Mouse (Mus musculus) thymus, postnatal 4 days (tissue): Measurements from ENCODE around the gene Bace2.
A peak's percentile ranks its signal among the peaks of the same experiment; 100 is the strongest.

Experiments
- DNase-seq: peaks from one replicate; pipeline ENCODE4 v3.0.0; 2021

The Bace2 gene

DNA sequence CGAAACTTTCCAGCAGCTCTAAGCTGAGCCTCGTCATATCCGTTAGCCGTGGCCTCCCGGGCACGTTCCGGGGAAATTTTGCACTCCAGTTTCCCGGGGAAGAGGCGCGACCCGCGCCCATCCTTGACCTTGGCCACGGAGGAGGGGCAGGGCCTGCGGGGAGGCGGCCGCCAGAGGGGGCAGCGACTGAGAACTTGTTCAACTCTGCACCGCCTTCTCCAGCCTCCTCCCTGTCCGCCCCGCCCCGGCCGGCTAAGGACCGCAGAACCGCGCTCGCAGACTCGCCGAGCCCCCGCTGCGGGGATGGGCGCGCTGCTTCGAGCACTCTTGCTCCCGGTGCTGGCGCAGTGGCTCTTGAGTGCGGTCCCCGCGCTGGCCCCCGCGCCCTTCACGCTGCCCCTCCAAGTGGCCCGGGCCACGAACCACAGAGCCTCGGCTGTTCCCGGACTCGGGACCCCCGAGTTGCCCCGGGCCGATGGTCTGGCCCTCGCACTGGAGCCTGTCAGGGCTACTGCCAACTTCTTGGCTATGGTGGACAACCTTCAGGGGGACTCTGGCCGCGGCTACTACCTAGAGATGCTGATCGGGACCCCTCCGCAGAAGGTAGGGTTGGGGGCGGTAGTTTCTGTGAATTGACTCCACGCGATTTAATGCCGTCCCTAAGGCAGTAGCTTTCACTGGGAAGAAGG is at the start of gene Bace2:
Gene Bace2, plus strand, starts transcription at position 244 of the 689 bp plus-strand sequence.
- DNase-seq, result peak; percentile 55

DNA sequence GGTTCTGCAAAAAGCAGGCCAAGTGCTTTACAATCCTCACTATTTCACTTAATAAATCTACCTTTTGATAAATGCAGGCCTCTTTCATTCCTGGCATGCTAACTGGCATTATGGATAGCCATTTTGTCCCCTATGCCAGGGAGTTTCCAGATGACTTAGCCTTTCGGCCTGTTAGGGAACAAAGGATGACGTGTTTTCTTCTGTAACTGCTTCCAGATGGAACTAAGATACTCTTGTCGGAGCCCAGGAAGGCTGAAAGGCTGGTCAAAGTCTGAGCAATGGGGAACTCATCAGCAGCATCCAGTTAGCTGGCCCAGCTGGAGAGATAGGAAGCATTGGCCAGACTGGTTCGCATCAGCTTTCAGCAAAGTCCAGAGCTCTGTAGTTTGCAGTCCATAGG is 48.9 kb upstream of the Bace2 start:
- DNase-seq, result no peak

DNA sequence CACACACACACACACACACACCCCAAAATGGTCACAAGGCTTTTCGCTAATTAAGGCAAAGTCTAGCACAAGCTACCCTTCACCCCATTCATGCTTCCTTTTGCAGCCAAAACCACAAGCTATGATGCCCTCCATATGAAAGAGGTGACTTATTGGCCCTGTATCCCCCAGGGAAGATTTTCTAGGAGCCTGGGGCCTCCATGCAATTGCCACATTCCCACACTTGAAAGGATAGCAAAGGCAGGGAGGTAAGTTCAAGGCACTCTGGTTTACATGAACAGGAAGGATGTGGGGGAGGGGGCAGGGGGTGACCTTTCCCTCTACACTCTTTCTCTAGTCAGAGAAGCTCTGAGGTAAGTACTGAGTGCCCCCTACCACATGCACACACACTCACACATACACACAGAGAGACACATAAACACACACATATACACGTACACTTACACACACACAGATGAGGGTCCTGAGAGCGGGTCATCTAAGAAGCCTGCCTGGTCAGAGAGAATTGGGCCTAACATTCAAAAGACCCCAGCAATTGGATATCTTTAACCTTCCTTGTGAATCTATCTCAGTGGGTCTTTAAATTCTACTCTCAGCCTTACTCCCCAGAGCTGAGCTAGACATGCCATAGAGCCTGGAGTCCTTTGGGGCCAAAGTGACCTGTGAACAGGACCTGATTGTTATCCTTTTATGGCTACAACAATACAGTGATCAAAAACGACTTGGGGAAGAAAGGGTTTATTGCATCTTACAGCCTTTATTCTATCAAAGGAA is 46.6 kb upstream of the Bace2 start:
- peak; percentile 30 for DNase-seq

DNA sequence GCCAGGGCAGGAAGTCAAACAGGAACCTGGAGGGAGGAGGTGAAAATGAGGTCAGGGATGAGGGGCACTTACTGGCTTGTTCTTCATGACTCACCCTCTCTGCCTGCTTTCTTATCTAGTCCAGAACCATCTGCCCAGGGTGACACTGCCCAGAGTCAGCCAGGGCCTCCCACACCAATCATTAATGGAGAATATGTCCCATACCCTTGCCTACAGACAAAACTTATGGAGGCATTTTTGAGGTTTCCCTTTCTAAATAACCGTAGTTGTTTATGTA is 46.0 kb upstream of the Bace2 start:
- DNase-seq, result no peak

DNA sequence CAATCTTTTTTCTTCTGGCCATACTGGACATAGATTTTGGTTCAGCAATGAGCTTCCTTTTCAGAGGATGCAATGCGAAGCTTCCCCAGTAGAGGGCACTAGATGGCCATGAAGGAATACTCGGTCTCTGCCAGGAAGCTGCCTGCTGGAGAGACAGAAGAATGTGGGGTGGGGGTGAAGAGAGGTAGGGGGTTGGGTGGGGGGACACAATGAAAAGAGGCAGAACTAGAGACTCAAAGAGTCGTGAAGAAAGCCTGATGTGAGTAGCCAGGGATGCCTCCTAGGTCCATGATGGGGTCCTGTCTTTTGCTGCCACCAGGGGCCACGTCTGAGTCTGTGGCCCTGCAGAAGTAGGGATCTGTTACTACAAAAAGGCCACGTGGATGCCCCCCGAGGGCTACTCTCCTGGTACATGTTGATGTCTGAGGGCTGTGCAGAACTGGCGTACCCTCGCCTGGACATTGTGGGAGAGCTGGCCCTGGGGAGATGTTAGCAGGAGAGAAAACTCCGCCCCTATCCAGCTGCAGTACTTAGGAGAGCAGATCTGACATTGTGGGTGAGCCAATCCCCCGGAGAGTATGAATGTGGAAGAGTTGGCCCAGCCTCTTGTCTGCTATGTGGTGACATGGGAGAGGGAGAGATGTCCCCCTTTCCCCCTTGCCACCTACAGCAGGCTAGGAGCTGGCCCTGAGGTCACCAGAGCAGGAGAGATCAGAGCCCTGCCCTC is 43.4 kb upstream of the Bace2 start:
- DNase-seq, result peak; percentile 84

DNA sequence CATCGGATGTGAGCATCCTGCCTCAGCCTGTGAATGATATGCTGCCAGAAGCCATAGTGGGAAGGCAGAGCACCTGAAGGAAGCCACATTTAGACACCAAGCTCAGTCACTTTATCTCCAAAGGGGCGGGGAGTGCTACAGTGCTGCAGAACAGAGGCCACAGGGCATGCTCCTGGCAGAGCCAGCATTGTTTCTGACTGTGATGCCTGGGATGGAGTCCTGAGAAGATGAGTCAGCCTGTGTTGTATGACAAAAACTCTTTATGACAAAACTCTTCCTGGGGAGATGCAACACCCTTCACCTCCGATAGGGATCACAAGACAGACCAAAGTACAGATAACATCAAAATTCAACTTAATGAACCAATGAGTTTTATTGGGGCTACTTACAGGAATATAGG is 35.0 kb upstream of the Bace2 start:
- DNase-seq, result no peak

DNA sequence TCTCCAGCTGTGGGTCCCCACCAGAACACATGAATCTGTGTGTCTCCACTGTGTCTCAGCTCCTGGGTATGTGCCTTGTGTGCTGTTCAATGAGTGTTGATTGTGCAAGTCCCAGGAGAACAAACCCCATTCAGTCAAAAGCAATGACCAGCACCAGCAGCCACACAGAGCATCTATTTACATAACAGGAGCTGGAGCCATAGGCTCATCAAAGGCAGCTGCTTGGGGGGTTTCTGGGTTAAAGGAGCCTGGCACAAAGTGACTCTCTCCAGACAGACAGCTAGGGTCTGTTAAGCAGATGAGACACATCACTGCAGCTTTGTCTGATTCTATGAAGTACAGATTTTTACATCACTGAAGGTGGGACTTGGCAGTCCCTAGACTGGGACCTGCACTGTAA is 33.9 kb upstream of the Bace2 start:
- no peak for DNase-seq

DNA sequence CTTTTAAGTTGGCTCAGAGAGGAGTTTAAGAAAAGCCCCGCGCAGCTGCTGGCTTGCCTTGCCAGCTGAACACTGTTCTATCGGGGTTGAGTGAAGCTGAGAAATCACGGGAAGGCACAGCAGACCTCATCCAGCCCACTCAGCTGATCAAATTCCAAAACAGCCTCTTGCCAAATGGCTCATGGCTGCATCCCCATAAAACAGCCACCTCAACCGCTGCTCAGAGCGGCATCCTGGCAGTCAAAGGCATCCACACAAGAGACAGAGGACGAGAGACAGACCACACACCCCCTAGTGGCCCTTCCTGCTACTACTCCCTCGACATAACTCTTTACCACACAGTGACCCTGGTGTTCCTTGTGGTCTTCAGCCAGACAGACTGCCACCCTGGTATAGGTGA is 30.6 kb upstream of the Bace2 start:
- DNase-seq, result peak; percentile 65

DNA sequence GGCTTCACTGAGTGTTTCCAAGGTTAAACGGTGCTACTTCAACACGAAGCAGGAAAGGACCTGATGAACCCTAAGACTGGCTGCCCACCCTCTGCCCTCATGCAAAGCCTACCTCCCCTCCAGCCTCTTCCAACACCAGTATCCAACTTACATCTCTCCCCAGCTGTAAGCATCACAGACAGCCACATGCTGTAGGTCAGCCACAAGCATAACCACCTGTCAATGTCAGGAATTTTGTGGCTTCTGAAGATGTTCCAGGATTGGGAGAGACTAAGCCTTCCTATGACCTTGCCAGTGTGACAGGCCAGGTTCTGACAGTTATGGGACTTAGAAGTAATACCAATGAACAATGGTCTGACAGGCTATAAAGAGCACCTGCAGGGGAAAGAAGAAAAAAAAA is 27.9 kb upstream of the Bace2 start:
- no peak for DNase-seq

DNA sequence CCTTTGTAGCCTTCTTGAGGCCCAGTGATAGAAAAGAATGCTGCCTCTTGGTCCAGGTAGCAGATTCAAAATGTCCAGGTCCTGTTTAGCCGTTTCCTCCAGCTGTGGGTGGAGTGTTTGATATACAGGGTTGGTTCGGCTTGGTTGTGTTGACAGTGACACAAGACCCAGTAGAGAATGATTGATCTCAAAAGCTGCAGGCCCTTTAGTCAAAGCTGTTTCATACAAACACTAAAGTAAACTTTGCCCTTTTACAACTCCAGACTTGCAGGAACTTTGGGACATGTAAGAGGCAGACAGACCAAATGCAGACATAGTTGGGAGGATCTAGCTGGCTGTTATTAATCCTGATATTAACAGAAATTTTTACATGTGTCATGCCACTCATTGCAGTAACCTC is 3.5 kb upstream of the Bace2 start:
- no peak for DNase-seq

DNA sequence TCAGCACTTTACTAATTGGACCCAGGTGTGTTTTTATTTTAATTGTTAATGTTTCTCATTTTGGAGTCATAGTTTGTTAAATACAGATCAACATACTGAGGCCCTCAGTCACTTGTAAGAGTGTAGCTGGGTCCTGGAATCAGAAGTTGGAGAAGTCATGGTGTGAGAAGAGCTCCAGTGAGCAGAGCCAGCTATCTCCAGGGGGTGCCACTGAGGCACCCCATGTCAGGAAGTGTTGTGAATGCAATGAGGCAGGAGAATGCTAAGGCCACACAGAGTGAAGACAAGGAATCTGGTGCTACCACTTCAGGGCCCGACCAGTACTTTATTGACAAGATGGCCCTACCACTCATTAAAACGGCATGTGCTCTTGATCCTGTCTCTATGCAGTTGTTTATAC is 1.9 kb upstream of the Bace2 start:
- DNase-seq, result no peak

DNA sequence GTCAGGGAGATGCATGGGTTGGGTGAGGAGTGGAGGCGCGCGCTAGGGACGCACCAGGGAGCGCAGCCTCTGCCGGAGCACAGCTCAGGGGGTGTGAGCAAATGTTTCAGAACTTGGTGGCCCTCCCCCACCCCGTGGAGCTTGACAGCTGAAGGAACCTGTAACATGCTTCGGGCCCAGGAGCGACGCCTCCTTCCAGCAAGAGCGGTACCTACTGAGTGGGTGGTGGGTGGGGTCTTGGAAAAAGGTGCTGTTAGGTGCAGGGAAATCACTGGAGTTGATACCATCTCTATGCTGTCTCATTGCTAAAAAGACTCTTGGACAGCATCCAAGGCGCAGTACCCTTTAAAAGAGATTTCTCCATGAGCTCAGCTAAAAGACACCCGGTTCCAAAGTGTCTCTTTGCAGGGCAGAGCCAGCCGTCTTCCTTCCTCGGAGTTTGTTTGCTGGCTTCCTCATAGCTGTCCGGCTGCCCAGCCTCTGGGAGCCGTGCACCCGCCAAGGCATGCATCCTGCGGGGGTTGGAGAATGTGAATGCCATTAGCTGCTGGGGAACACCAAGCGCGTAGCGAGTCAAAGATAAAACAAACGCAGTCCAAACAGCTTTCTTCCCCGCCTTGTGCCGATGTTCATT is 763 bp downstream of the Bace2 start:
- DNase-seq, result no peak

DNA sequence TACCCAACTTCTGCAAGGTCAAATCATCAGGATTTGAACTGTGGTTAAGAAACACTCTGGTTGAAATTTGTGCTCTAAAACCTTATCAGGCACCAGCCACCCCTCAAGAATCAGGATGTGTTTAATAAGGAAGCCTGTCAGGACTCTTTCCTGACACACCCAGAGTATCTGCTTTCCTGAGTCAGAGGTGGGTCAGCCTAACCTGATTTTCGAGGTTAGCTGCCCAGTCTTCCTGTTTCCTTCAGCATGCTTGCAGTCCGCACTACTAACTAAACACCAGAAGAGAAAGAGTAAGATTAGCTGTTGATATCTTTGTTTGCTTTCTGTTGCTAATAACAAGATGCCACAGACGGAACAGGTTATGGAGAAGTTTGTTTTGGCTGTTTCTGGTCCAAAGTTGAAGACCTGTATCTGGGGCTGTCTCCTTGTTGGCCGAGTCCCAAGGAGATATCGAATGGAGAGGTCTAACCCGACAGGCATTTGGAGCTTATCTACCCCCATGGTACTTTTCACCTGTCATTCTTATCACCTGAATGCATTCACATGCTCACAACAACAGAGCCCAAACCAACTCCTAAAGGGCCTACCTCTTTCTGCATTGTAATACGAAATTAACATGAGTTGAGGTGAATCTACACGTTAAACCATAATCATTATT is 5.8 kb downstream of the Bace2 start:
- no peak for DNase-seq

DNA sequence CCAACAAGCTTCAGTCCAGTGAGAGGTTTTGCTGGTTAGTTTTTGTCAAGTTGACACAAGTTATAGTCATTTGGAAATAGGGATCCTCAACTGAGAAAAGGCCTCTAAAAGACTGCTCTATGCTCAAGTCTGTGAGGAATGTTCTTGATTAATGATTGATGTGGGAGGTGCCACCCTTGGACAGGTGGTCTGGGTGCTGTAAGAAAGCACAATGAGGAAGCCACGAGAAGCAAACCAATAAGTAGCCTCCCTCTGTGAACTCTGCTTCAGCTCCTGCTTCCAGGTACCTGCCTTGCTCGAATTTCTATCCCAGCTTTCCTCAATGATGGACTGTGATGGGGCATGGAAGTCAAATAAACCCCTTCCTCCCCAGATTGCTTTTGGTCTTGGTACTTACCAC is 9.6 kb downstream of the Bace2 start:
- DNase-seq, result no peak

DNA sequence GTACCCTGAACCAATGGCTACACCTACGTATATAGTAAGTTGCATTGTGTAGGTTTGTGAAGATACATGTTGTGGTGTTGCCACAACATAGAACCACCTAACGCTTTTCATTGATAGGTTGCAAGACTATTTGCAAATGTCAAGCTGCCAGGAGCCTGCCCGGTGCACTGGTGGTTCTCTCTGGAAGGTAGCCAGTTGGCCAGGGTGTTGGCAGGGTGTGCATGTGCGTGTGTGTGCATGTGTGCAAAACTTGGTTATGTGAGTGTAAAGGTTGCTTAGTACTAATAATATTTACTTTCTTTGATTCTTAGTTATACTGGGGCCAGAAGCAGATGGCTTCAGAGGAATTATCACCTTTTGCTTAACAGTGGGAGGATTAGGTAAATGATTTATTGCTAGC is 13.7 kb downstream of the Bace2 start:
- DNase-seq, result no peak

DNA sequence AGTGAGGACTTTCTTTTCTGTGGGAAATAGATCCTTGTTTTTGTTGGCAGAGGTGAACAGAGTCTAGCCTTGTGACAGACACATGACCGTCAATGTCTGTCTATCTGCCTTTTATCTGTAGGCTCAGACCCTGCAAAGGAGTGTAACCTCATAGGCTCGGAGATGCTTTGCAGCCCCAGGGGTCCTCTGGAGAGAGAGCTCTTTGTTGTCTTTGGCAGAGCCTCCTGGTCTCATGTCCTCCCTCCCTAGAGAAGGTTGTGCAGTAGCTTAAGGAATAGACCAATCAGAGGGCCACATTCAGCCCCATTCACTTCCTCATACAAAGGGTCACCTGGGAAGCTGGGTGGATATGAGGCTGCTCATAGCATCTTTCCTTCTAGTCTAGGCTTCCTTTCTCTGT is 31.4 kb downstream of the Bace2 start:
- no peak for DNase-seq

DNA sequence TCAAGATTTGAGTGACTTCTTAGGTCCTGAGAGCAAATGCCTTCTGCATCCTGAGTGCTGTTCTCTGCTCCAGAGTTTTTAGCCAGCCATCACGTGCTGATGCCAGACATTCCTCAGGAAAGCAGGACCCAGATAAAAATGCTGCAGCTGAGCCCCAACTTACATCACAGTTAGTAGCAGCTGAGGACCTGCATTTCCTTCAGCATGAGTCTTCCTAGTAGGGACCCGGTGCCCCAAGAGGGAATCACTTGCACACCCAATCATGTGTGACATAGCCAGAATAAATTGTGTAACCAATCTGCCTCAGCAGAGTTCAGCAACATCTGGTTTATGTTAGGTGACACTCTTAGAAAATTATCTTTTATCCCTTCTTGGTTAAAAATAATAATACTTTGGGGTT is 34.7 kb downstream of the Bace2 start:
- no peak for DNase-seq

DNA sequence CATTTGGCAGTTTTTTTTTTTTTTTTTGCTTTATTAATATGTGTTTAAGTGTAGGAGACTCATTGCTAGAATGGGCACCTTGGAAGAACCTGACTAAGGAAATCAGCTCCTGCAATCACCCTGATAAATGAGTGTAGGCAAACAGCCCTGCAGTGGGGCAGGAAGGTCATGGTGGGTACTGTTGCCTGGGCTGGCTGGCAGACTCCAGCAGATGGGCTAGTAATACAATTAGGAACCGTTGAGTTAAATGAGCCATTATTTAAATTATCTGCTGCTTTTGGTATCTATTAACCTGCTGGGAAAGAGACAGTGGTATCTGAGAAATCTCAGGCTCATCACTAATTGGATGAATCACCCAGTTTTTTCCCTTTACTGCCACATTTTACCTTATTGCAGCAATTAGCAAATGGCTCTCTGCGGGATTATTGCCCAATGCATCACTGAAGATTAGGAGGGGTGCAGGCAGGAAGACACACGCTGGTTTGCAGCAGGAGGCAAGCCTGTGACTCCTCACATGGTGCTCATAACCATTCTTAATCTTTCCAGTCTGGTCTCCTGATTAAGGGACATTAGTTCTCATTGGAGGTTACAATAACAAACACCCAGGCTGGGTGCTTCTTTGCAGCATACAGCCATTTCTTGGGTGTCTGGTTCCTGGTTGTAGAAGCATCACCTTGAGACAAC is 35.3 kb downstream of the Bace2 start:
- no peak for DNase-seq

DNA sequence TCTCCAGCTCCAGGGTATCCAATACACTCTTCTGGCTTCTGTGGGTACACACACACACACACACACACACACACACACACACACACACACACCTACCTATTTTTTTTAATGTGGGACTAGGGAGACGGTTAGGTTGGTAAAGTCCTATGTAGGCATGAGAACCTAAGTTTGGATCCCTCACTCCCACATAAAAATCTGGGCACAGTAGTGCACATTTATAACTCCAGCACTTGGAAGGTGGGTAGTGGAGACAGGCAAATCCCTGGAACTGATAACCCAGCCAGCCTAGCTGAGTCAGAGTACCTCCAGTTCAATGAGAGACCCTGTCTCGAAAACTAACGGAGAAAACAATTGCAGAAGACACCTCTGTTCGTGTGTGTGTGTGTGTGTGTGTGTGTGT is 39.9 kb downstream of the Bace2 start:
- no peak for DNase-seq

DNA sequence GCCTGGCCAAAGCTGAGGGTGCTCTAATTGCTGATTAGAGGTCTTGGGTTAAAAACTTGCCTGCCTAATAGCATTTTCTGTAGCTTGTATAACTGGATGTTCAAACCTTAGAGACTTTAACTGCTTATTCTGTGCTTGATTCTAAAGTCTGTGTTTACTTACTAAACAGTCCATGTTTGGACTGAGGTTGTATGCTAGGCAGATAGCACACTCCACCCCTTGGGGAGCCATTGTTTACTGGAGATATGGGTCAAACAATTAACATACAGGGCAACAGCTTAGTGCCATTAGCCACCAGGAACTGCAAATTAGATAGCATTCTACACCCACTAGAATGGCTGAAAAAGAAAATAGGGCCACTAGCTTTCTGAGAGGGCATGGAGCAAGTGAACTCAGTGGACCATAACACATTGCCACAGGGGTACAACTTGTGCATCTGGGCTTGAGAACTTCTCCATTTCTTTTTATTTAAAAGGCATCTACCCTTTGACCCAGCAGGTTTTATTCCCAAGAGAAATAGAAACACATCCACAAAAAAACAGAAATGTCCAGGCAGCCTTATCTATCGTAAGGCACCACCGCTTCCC is 41.5 kb downstream of the Bace2 start:
- no peak for DNase-seq

DNA sequence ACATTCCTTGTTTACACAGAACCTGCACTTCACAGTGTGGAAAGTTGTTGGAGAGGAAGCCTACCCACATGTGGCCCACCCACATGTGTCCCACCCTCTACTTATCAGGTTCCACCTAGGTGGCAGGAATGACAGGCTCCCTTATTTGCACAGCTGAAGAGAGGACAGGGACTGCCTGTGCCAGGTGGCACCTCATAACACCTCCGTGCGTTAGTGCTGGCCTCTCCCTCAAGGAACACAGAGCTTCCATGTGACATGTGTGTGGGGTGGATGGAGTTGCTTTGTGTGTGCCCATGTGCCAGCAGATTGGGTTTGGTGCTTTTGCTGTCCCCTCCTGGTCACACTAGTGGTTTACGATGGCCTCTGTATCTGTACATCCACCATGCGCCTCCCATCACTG is 43.4 kb downstream of the Bace2 start:
- DNase-seq, result no peak

DNA sequence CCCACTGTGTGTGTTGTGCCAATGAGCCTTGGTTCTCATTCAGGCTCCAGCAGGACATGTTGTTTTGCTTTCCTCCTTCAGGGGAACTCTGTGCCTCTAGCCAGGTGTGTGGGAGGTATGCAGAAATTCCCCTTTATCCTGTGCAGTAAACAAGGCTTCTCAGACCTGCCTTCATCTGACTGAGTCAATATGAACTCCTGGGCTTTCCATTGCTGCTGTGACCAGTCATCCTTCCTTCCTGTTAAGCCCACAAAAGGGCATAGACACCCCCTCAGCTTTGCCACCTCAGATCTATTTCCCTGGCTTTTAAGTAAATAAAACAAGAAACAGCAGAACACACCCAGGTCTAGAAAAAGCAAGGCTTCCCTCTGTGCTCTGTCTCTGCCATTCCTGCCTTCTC is 45.2 kb downstream of the Bace2 start:
- DNase-seq, result no peak
